Mouse (Mus musculus): ENCODE results near the gene Rexo5. TPM values are rescaled to one million over a fixed set of nuclear protein-coding genes. Genes with fewer than 3 reads are reported as not detected.

Gene Rexo5
- polyA plus RNA-seq, 1 experiment = 0.89 TPM

- Histone ChIP-seq H3K36me3 (replicated peaks; ENCODE audit: low read length) (peaks cover 40% of the 10 kb centered on the region), H3K27me3 (replicated peaks) (no peaks in the 10 kb centered on the region), H3K9me3 (no peaks in the 10 kb centered on the region), H3K4me3 (replicated peaks) (no peak overlapping the region), H3K4me1 (no peaks in the 10 kb centered on the region; the same call in 1 of the 2 replicates)
- no peak for TF ChIP-seq FLI1 (IDR thresholded peaks at IDR 0.05; ENCODE audit: low read length)
- no peak for TF ChIP-seq GATA1 (IDR thresholded peaks at IDR 0.05; ENCODE audit: borderline replicate concordance, low read length)
Measured at GRCm38 (mm10) chr7:119835996-119836777, 42.4 kb downstream of the Rexo5 start.

- H3K4me1 ChIP-seq = no peaks in the 10 kb centered on the region
- H3K9me3 ChIP-seq = no peaks in the 10 kb centered on the region
- H3K36me3 ChIP-seq (replicated peaks; ENCODE audit: low read length) = peaks cover 52% of the 10 kb centered on the region
- H3K4me3 ChIP-seq (replicated peaks) = no peak overlapping the region
- H3K27me3 ChIP-seq (replicated peaks) = no peaks in the 10 kb centered on the region
- TF ChIP-seq GATA1 (IDR thresholded peaks at IDR 0.05; ENCODE audit: borderline replicate concordance, low read length) (no peak), FLI1 (IDR thresholded peaks at IDR 0.05; ENCODE audit: low read length) (no peak)
Measured at GRCm38 (mm10) chr7:119841820-119842449, 48.1 kb downstream of the Rexo5 start.

GRCm38 (mm10) chr7:119845541-119845940 lies 51.7 kb downstream of the Rexo5 start:
- peaks cover 66% of the 10 kb centered on the region for H3K36me3 ChIP-seq (replicated peaks; ENCODE audit: low read length)
- TF ChIP-seq FLI1 (IDR thresholded peaks at IDR 0.05; ENCODE audit: low read length) = no peak
- no peak for TF ChIP-seq GATA1 (IDR thresholded peaks at IDR 0.05; ENCODE audit: borderline replicate concordance, low read length)
- H3K9me3 ChIP-seq = no peaks in the 10 kb centered on the region
- no peaks in the 10 kb centered on the region for H3K27me3 ChIP-seq (replicated peaks)
- H3K4me3 ChIP-seq (replicated peaks) = no peak overlapping the region
- no peaks in the 10 kb centered on the region for H3K4me1 ChIP-seq

- Histone ChIP-seq H3K4me3 (replicated peaks) (no peak overlapping the region), H3K27me3 (replicated peaks) (no peaks in the 10 kb centered on the region), H3K9me3 (no peaks in the 10 kb centered on the region), H3K36me3 (replicated peaks; ENCODE audit: low read length) (peaks cover 69% of the 10 kb centered on the region), H3K4me1 (peaks cover 1% of the 10 kb centered on the region; the same call in 1 of the 2 replicates)
- no peak for TF ChIP-seq FLI1 (IDR thresholded peaks at IDR 0.05; ENCODE audit: low read length)
- no peak for TF ChIP-seq GATA1 (IDR thresholded peaks at IDR 0.05; ENCODE audit: borderline replicate concordance, low read length)
Measured at GRCm38 (mm10) chr7:119847396-119847795, 53.6 kb downstream of the Rexo5 start.

- peaks cover 69% of the 10 kb centered on the region for H3K36me3 ChIP-seq (replicated peaks; ENCODE audit: low read length)
- H3K27me3 ChIP-seq (replicated peaks) = no peaks in the 10 kb centered on the region
- H3K4me3 ChIP-seq (replicated peaks) = no peak overlapping the region
- no peaks in the 10 kb centered on the region for H3K9me3 ChIP-seq
- H3K4me1 ChIP-seq = peaks cover 4% of the 10 kb centered on the region; the same call in 1 of the 2 replicates
- TF ChIP-seq GATA1 (IDR thresholded peaks at IDR 0.05; ENCODE audit: borderline replicate concordance, low read length) = no peak
- no peak for TF ChIP-seq FLI1 (IDR thresholded peaks at IDR 0.05; ENCODE audit: low read length)
Measured at GRCm38 (mm10) chr7:119849096-119849495, 55.3 kb downstream of the Rexo5 start.

GRCm38 (mm10) chr7:119850737-119851136 lies 56.9 kb downstream of the Rexo5 start:
- Histone ChIP-seq H3K4me1 (peaks cover 4% of the 10 kb centered on the region; the same call in 1 of the 2 replicates), H3K36me3 (replicated peaks; ENCODE audit: low read length) (peaks cover 65% of the 10 kb centered on the region), H3K4me3 (replicated peaks) (no peak overlapping the region), H3K9me3 (no peaks in the 10 kb centered on the region), H3K27me3 (replicated peaks) (no peaks in the 10 kb centered on the region)
- TF ChIP-seq FLI1 (IDR thresholded peaks at IDR 0.05; ENCODE audit: low read length) = no peak

GRCm38 (mm10) chr7:119852494-119852893 lies 58.7 kb downstream of the Rexo5 start:
- Histone ChIP-seq H3K36me3 (replicated peaks; ENCODE audit: low read length) (peaks cover 70% of the 10 kb centered on the region), H3K27me3 (replicated peaks) (no peaks in the 10 kb centered on the region), H3K4me3 (replicated peaks) (no peak overlapping the region), H3K4me1 (peaks cover 4% of the 10 kb centered on the region; the same call in 1 of the 2 replicates), H3K9me3 (no peaks in the 10 kb centered on the region)
- TF ChIP-seq GATA1 (IDR thresholded peaks at IDR 0.05; ENCODE audit: borderline replicate concordance, low read length) (no peak), FLI1 (IDR thresholded peaks at IDR 0.05; ENCODE audit: low read length) (no peak)

- Histone ChIP-seq H3K4me3 (replicated peaks) (no peak overlapping the region), H3K9me3 (no peaks in the 10 kb centered on the region), H3K27me3 (replicated peaks) (no peaks in the 10 kb centered on the region), H3K36me3 (replicated peaks; ENCODE audit: low read length) (peaks cover 74% of the 10 kb centered on the region), H3K4me1 (peaks cover 4% of the 10 kb centered on the region; the same call in 1 of the 2 replicates)
- TF ChIP-seq GATA1 (IDR thresholded peaks at IDR 0.05; ENCODE audit: borderline replicate concordance, low read length) (no peak), FLI1 (IDR thresholded peaks at IDR 0.05; ENCODE audit: low read length) (no peak)
Measured at GRCm38 (mm10) chr7:119853186-119853585, 59.4 kb downstream of the Rexo5 start.

GRCm38 (mm10) chr7:119854362-119854761 lies 60.6 kb downstream of the Rexo5 start:
- H3K9me3 ChIP-seq = no peaks in the 10 kb centered on the region
- TF ChIP-seq FLI1 (IDR thresholded peaks at IDR 0.05; ENCODE audit: low read length) = no peak
- TF ChIP-seq GATA1 (IDR thresholded peaks at IDR 0.05; ENCODE audit: borderline replicate concordance, low read length) = no peak
- peaks cover 77% of the 10 kb centered on the region for H3K36me3 ChIP-seq (replicated peaks; ENCODE audit: low read length)
- H3K4me1 ChIP-seq = peaks cover 4% of the 10 kb centered on the region; the same call in 1 of the 2 replicates
- no peaks in the 10 kb centered on the region for H3K27me3 ChIP-seq (replicated peaks)
- H3K4me3 ChIP-seq (replicated peaks) = no peak overlapping the region

GRCm38 (mm10) chr7:119855031-119855430 lies 61.2 kb downstream of the Rexo5 start:
- H3K4me1 ChIP-seq = peaks cover 8% of the 10 kb centered on the region; the same call in 1 of the 2 replicates
- peaks cover 76% of the 10 kb centered on the region for H3K36me3 ChIP-seq (replicated peaks; ENCODE audit: low read length)
- H3K4me3 ChIP-seq (replicated peaks) = no peak overlapping the region
- H3K27me3 ChIP-seq (replicated peaks) = no peaks in the 10 kb centered on the region
- TF ChIP-seq GATA1 (IDR thresholded peaks at IDR 0.05; ENCODE audit: borderline replicate concordance, low read length) (no peak), FLI1 (IDR thresholded peaks at IDR 0.05; ENCODE audit: low read length) (no peak)
- H3K9me3 ChIP-seq = no peaks in the 10 kb centered on the region

Measured in megakaryocyte, embryonic 14.5 days (primary cell).